Mouse (Mus musculus) splenic B cell, adult 2 months (primary cell): ENCODE measurements at regions not wholly inside any gene's neighbourhood (a gene's known extent, or its start where the extent isn't known, plus 50 kb on each side); places are given as distances from the start of the nearest gene placed in this dataset.
A peak's percentile ranks its signal among the peaks of the same experiment; 100 is the strongest.
"Not testable (repeated sequence)": the region's sequence is repeated elsewhere in the genome, so short reads cannot be mapped to it uniquely, and the experiment has no call there.

Experiments
- DNase-seq: peaks from one replicate; pipeline ENCODE4 v3.0.0-alpha.2; 2011; ENCODE audit warnings: low read depth, low spot score
- H3K27me3 ChIP-seq: 2 replicates; pipeline ENCODE4 v1.6.1; 2012; ENCODE audit warnings: mild to moderate bottlenecking, low read length, moderate library complexity, mixed read lengths; ENCODE audit not compliant: control insufficient read depth, poor library complexity, insufficient read depth, severe bottlenecking
- H3K36me3 ChIP-seq: 2 replicates; pipeline ENCODE4 v1.6.1; 2012; ENCODE audit warnings: mild to moderate bottlenecking, low read length, moderate library complexity, mixed read lengths; ENCODE audit not compliant: control insufficient read depth, poor library complexity, insufficient read depth, severe bottlenecking

DNA sequence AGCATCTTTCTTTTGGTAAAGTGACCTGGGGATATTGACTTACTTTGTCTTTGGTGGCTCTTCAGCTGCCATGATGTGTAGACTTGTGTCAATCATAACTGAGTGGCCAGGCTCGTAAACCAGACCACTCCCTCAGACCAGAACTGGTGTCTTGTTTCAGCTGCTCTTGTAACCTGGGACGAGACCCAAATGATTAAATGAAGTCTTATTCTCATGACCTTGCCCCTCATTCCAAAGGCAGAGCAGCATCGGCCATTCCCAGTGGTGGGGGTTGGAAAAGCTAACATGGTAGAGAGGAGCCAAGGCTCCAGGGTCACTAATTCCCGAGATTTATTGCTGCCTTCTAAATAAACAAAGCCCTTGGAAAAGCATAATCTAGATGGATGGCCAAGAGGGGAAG is 621.2 kb upstream of the Gm19410 start:
- DNase-seq, result no peak
- Histone ChIP-seq H3K27me3 (no peaks in the 10 kb centered on the region), H3K36me3 (no peaks in the 10 kb centered on the region)

DNA sequence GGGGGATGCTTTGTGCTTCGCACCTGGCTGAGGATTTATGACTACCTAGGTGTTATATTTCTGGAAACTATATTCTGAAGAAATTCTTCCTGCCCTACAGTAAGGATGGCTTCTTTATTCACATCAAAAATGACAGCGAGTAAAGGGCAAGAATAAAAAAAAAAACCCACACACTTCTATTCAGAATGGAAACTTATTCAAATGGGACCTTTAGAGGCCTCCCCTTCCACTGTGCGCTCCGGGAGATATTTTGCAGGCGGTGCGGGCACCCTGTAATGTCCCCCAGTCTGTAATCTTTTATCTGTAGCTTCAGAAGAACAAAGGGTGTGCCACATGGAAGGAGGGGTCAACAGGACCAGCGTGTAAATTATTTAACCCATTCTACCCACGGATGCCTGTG is 618.1 kb upstream of the Gm19410 start:
- no peak for DNase-seq
- H3K36me3 ChIP-seq, result no peaks in the 10 kb centered on the region
- H3K27me3 ChIP-seq, result no peaks in the 10 kb centered on the region

DNA sequence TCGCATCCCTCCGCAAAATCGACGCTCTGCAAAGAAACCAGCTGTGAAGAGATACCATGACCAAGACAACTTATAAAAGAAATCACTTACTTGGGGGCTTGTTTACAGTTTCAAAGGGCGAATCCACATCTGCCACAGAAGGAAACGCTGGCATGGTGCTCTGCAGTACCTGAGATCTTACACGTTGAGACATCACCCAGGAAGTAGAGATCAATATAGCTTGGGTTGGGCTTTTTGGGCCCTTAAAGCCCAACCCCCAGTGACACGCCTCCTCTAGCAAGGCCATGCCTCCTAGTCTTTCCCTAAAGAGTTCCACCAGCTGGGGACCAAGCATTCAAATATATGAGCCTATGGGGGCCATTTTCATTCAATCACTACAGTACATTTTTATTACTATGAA is 617.6 kb upstream of the Gm19410 start:
- H3K36me3 ChIP-seq, result no peaks in the 10 kb centered on the region
- no peaks in the 10 kb centered on the region for H3K27me3 ChIP-seq
- no peak for DNase-seq

DNA sequence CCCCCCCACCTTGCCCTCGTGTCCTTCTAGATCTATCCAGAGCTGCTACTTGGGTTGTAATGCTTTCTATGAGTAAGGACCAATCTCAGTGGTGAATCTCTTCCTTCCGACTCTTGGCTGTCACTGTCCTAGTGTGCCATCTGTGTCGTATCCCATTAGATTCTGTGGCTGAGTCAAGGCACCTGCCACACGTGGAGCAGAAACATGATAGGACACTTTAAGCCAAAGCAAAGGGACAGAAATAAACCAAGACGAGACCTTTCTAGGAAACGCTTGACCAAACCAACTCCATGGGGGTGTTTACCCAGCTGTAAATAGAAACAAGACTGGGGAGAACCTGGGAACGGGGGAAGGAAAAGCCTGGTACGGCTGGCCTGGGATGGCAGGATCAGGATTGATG is 613.0 kb upstream of the Gm19410 start:
- no peak for DNase-seq
- H3K36me3 ChIP-seq, result no peaks in the 10 kb centered on the region
- no peaks in the 10 kb centered on the region for H3K27me3 ChIP-seq

DNA sequence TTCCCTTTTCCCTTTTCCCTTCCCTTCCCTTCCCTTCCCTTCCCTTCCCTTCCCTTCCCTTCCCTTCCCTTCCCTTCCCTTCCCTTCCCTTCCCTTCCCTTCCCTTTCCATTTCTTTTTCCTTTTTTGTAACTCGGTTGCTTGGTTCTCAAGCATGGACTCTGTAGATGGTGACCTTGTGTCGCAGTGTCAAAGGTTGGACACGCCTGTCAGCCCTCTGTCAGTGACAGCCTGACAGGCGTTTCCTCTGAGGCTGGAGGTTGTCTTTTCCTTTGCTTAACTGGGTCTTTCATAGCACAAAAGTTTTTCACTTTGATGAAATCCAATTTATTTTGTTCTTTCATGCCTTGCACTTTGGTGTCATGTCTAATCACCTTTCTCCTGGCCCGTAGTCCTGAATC is 609.3 kb upstream of the Gm19410 start:
- H3K27me3 ChIP-seq, result no peaks in the 10 kb centered on the region
- no peaks in the 10 kb centered on the region for H3K36me3 ChIP-seq
- no peak for DNase-seq

DNA sequence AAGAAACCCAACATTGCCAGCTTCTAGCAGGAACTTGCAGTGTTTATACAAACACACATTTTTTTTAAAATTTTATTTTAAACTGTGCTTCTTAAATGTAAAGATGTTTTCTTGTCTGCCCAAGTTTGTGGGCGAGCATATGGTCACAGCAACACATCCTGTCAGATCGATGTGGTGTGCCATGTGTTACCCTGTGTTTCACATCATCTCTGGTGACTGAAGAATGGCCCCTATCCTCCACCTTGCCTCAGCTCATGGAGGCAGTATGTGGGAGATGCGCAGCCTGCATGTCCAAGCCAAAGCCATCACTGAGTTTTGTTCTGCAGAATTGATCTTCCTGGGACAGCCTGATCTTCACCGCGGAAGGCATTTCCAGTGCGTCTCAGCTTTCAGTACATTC is 607.9 kb upstream of the Gm19410 start:
- Histone ChIP-seq H3K36me3 (no peaks in the 10 kb centered on the region), H3K27me3 (no peaks in the 10 kb centered on the region)
- DNase-seq, result no peak

DNA sequence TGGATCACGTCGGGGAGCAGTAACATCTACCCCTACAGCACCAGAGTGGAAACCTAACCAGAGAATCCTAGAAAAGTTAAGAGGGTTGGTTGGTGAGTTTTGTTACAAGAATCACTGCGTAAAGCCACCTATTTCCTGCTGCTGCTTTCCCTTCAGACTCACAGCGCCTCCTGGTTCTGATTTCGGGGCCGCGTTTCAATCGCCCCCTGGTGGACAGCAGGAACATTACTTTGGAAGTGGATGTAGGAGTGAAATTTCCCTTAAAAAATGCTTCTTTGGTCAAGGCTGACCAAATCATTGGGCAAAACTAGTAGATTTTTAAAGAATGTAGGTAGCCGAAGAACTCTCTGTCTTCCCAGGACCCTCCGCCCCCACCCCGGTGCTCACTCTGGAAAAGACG is 606.3 kb upstream of the Gm19410 start:
- Histone ChIP-seq H3K36me3 (no peaks in the 10 kb centered on the region), H3K27me3 (no peaks in the 10 kb centered on the region)
- peak; percentile 70 for DNase-seq

DNA sequence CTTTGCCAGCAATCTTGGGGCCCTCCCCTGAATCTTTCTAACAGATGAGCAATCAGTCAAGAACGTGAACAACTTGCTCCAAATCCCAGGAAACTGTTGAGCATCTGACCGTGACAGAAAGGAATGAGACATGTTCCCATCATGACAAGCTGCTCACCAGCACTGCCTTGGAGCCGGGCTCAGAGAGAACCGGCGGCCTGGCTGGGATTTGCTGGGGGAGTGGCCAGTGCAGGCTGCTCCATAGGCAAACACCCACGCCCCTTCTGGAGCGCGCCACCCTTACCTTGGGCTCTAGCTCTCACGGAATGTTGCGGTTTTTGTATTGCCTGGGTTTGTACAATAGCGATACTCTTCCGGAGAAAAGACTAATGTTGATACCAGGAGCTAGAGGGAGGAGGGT is 605.4 kb upstream of the Gm19410 start:
- Histone ChIP-seq H3K36me3 (no peaks in the 10 kb centered on the region), H3K27me3 (no peaks in the 10 kb centered on the region)
- DNase-seq, result no peak

DNA sequence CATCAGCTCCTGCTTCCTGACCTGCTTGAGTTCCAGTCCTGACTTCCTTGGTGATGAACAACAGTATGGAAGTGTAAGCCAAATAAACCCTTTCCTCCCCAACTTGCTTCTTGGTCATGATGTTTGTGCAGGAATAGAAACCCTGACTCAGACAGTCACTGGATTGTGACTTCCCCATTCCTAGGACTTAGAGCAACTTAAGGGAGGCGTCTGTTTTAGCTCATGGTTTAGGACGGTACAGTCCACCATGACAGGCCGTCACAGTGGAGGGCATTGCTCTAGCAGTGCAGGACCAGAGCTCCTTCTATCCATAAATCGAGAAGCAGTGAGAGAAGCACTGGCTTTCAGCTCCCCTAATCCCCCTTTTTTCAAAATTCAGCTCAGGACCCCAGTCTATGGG is 603.4 kb upstream of the Gm19410 start:
- not testable (repeated sequence) for H3K27me3 ChIP-seq, DNase-seq, H3K36me3 ChIP-seq

DNA sequence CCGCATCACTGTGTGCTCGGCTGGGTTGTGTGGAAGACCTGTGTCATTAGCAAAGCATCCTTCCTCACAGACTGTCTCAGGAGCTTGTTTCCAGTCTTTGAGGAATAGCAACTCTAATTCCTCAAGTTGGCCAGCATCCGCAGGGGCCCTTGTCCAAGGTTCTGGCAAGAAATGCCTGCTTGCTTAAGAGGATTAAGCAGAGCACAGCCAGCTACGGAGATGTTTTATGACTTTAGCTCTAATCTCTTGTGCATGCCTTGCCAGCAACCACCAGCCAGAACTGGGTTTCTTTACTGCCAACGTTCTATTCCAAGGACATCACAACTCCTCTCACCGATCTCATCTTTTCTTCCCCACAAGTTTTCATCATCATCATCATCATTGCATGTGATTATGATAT is 599.0 kb upstream of the Gm19410 start:
- Histone ChIP-seq H3K27me3 (no peaks in the 10 kb centered on the region), H3K36me3 (no peaks in the 10 kb centered on the region)
- DNase-seq, result no peak

DNA sequence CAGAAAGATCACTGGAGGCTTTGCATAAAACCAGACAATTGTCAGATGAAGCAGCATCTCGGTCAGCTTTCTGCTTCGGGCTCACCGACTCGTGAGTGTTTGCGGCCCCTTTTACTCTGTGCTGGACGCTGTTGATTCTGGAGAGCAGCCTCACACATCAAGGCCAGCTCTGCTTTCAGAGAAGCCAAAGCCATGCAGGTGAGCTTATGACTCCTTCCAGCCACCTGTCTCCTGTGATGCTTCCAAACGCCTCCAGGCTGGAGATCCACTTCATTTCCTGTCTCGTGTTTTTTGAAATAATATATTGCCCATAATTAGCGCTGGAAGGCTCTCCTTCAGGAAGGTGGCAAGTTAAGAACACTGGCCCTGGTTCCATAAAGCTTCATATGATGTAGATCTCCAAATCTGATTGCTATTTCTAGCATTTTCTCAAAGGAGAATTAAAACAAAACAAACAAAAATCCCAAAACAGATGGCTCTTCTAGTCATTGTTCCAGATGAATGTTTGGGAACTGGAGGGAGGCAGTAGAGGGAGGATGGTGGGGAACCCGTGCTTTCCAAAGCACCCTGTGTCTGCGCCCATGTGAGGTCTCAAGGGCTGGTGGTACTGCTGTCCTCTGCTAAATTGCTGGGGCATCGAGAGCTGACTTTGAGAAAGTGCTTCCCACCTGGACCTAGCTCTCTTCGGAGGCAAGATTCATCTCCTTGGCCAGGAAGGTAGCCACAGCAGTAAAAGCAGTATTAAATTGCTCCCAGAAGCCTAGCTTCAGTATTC is 593.9 kb upstream of the Gm19410 start:
- no peak for DNase-seq

DNA sequence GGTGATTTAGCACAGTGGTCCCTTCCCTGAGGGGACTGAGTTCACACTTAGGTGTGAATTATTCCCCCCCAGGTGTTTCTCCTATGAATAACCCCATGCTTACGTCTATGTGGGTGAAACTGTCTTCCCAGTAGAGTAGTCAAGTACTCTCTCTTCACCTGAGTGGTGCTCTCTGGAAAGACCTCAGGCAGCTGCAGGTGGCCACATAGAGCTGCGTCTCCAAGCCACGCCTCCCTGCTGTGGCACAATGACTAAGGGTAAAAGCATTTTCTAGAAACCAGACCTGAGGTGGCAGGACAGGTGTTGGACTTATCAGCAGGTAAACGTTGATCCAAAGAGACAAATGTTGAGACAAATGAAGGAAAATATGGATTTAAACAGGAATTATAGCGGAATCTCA is 588.3 kb upstream of the Gm19410 start:
- H3K27me3 ChIP-seq, result no peaks in the 10 kb centered on the region
- DNase-seq, result no peak
- no peaks in the 10 kb centered on the region for H3K36me3 ChIP-seq

More for the DNA sequence above, 593.9 kb upstream of the Gm19410 start:
- no peaks in the 10 kb centered on the region for H3K27me3 ChIP-seq
- H3K36me3 ChIP-seq, result no peaks in the 10 kb centered on the region

DNA sequence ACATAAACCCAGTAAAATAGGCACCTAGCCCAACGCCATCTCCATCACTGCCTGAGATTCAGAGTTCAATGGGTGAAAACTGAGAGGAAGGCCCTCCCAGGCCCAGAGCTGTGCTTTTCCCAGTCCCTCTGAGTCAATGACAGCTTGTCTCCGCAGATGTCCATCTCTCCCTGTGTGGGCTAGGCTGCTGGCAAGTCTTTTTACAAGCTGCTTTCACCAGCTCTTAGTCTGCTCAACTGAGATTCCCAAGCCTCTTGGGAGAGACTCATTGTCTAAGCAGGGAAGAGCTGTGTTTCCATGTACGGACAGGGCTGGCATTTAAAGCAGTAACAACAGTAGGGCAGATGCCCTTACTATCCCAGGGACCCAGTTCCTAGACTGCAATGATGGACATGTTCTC is 585.5 kb upstream of the Gm19410 start:
- Histone ChIP-seq H3K27me3 (no peaks in the 10 kb centered on the region), H3K36me3 (no peaks in the 10 kb centered on the region)
- DNase-seq, result no peak

DNA sequence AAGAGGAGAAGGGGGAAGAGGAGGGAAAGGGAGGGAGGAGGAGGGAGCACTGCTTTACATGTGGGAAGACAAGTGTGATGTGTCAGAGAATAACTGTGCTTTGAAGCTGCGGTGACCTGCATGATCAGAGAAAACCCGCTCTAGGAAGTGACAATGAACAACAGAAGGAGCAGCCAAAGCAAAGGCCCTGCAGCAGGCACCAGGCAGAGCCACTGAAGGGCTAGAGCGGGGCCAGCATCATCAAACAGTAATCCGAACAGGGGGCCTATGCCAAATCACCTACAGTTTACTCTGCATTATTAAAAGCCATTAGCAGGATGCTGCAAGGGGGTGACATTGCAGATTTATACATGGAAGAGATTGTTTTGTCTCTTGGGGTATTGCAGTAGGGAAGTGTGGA is 583.4 kb upstream of the Gm19410 start:
- Histone ChIP-seq H3K36me3 (no peaks in the 10 kb centered on the region), H3K27me3 (no peaks in the 10 kb centered on the region)
- DNase-seq, result no peak

DNA sequence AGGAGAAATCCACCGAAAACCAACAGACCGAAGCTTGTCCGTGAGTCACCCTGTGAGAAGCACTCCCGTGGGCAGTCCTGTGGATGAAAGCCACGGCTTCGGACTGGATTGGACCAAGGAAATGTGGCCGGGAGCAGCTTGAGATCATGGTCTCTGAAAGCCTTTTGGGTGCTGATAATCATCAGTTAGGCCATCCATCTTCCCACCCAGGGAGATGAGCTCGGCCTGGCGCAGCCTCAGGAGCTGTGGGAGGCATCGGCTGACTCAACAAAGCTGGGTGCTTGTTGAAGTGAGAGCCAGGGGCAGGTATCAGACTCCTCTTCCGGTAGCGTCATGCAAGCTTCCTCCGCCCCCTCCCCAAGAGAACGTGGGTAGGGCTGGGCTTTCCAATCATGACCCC is 582.2 kb upstream of the Gm19410 start:
- H3K27me3 ChIP-seq, result no peaks in the 10 kb centered on the region
- no peaks in the 10 kb centered on the region for H3K36me3 ChIP-seq
- no peak for DNase-seq

DNA sequence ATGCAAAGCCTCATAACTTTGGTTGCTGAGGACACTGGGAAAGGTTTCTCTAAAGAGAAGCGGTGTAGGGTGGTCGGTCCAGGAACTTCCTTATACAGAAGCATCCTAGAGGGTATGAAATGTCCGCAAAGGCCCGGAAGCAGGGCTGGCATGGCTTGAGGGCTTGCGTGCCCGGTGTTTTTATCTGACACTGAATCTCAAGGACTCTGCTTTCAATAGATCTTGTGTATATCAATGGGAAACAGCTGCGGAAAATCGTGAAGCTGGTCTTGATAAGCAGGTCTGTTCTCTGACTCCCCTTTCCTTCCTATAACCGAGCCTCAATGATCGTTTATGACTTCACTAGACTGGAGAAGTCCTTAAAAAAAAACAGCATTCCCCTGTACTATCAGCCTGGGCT is 580.4 kb upstream of the Gm19410 start:
- Histone ChIP-seq H3K36me3 (no peaks in the 10 kb centered on the region), H3K27me3 (no peaks in the 10 kb centered on the region)
- DNase-seq, result no peak
